Comparison of ENCODE assay signal across 12 mouse cellular contexts in the genomic region with DNA sequence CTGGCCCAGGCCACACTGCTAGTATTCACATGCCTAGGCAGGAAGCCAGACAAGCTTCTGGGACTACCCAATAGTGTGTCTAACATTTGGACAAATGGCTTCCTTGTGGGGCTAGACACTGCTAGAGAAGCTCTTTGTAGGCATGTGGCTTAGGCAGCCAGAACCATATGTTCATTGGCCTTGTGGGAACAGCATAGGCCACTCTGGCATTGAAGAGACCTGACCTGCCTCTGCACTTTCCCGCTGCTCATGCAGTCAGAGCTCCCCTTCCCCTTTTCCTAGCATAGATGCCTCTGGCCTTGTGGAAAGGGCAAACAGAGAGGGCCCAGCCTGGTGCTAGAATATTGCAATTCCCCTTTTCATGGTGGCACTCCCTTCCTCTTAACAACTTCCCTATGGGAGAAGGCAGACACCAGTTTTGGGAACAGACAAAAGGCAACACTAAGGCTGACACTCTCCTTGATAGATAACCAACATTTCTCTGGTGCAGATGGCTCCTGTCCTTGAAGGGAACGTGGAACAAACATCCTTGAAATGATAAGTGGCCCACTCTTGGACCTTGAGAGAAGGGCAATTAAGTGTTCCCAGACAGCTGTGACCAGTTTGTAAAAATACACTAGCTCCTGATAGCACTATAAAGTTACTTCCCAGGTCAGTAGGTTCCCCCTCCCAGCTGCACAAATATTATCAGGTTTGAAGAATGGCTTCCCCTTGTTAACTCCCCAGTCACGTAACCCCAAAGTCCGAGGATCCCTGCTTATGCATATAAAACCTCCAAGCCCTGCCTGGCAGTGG. TPM values are rescaled to one million over a fixed set of nuclear protein-coding genes. Genes with fewer than 3 reads are reported as not detected.
DNase-seq lines count a peak whose midpoint lies in the region; ATAC-seq and TF ChIP-seq lines count a peak whose summit lies in the region.
"Had no signal": no experiment of that assay in that cellular context is flagged by ENCODE, and none has a peak within 500 bp of the region (broad histone marks: within the 10 kb centered on the region; RNA-seq: fewer than 3 reads in every experiment).

No protein-coding gene starts in this region.

- no peaks in the 10 kb centered on the region for H3K4me1 ChIP-seq in midbrain, postnatal 0 days (ENCODE audit: insufficient read depth, low read length)
- no peaks in the 10 kb centered on the region for H3K4me1 ChIP-seq in midbrain, embryonic 13.5 days (replicated peaks)
- H3K4me1 ChIP-seq in heart, embryonic 10.5 days, result peaks cover 16% of the 10 kb centered on the region
- H3K4me1 ChIP-seq: embryonic facial prominence, embryonic 12.5 days; neural tube, embryonic 13.5 days had no signal

- ATAC-seq in midbrain, postnatal 0 days (ENCODE audit: low FRiP score), result no peak
- no peak for ATAC-seq in midbrain, embryonic 13.5 days
- 0 out of 2 replicates have a peak, but pooled peaks have one; percentile 53 for ATAC-seq in monocyte, adult 5-6 weeks (replicated peaks; ENCODE audit: insufficient number of reproducible peaks, low FRiP score, low TSS enrichment, poor library complexity, severe bottlenecking)
- ATAC-seq: inflammation-experienced regulatory T-cells, adult 6 months had no signal

- H3K27me3 ChIP-seq in midbrain, postnatal 0 days (ENCODE audit: insufficient read depth, low read length), result no peaks in the 10 kb centered on the region
- H3K27me3 ChIP-seq in midbrain, embryonic 13.5 days, result no peaks in the 10 kb centered on the region
- no peaks in the 10 kb centered on the region for H3K27me3 ChIP-seq in heart, embryonic 10.5 days (ENCODE audit: insufficient read depth, poor library complexity, severe bottlenecking)
- H3K27me3 ChIP-seq: embryonic facial prominence, embryonic 12.5 days; neural tube, embryonic 13.5 days had no signal

- no peak overlapping the region for H3K9ac ChIP-seq in midbrain, postnatal 0 days (replicated peaks; ENCODE audit: low read length, poor library complexity, severe bottlenecking)
- H3K9ac ChIP-seq in midbrain, embryonic 13.5 days (replicated peaks), result no peak overlapping the region
- H3K9ac ChIP-seq: embryonic facial prominence, embryonic 12.5 days; neural tube, embryonic 13.5 days had no signal

- intact Hi-C loops in heart, postnatal 36 days (cut with DNase I), result no loop called here

- H3K4me3 ChIP-seq in midbrain, postnatal 0 days (ENCODE audit: low read depth, low read length), result no peak overlapping the region
- no peak overlapping the region for H3K4me3 ChIP-seq in midbrain, embryonic 13.5 days (replicated peaks)
- H3K4me3 ChIP-seq in heart, embryonic 10.5 days, result no peak overlapping the region
- H3K4me3 ChIP-seq: embryonic facial prominence, embryonic 12.5 days; neural tube, embryonic 13.5 days had no signal

- WGBS in midbrain, postnatal 0 days, result 86% methylated on average over 4 of the region's 4 CpGs
- 83% methylated on average over 4 of the region's 4 CpGs for WGBS in midbrain, embryonic 13.5 days
- WGBS in heart, embryonic 10.5 days, result 62% methylated on average over 4 of the region's 4 CpGs

- DNase-seq in heart, adult 18-20 months, result peak; percentile 41 to 56
- no peak for DNase-seq in heart, postnatal 36 days
- peak; percentile 11 for DNase-seq in midbrain, postnatal 0 days (ENCODE audit: low spot score)
- no peak for DNase-seq in heart, embryonic 10.5 days (ENCODE audit: low spot score)
- DNase-seq in adipocyte (ENCODE audit: low spot score), result no peak

- peaks cover 16% of the 10 kb centered on the region for H3K36me3 ChIP-seq in midbrain, postnatal 0 days (ENCODE audit: insufficient read depth, low read length)
- peaks cover 65% of the 10 kb centered on the region for H3K36me3 ChIP-seq in midbrain, embryonic 13.5 days
- H3K36me3 ChIP-seq in heart, embryonic 10.5 days, result peaks cover 68% of the 10 kb centered on the region

- H3K4me2 ChIP-seq in midbrain, postnatal 0 days (ENCODE audit: low read depth, low read length, poor library complexity, severe bottlenecking), result no peak overlapping the region
- no peak overlapping the region for H3K4me2 ChIP-seq in midbrain, embryonic 13.5 days (replicated peaks)
- H3K4me2 ChIP-seq: embryonic facial prominence, embryonic 12.5 days; neural tube, embryonic 13.5 days had no signal

- H3K9me3 ChIP-seq in midbrain, postnatal 0 days (ENCODE audit: low read length), result 0 out of 2 replicates have a peak, but pooled peaks cover 3% of the 10 kb centered on the region
- peaks cover 8% of the 10 kb centered on the region for H3K9me3 ChIP-seq in midbrain, embryonic 13.5 days
- no peaks in the 10 kb centered on the region for H3K9me3 ChIP-seq in heart, embryonic 10.5 days
- H3K9me3 ChIP-seq: embryonic facial prominence, embryonic 12.5 days had no signal

- H3K27ac ChIP-seq in midbrain, postnatal 0 days (ENCODE audit: low read depth, low read length), result no peak overlapping the region
- H3K27ac ChIP-seq in midbrain, embryonic 13.5 days, result no peak overlapping the region
- H3K27ac ChIP-seq in heart, embryonic 10.5 days, result peak overlapping the region; percentile 70
- H3K27ac ChIP-seq: embryonic facial prominence, embryonic 12.5 days; neural tube, embryonic 13.5 days had no signal

- no peak for TF ChIP-seq CTCF in midbrain, postnatal 0 days (IDR thresholded peaks at IDR 0.05)

RNA-seq across cellular contexts. Expression of gene Amn1, which starts 14.5 kb away (rescaled TPM):
- 10 to 100 TPM; 19.3 to 20.1 TPM for total RNA-seq in heart, adult 18-20 months (2021)
- 10 to 100 TPM; 19.5 to 27.7 TPM for total RNA-seq in heart, postnatal 36 days (2021)
- total RNA-seq in midbrain, postnatal 0 days (2014; rRNA removed), result 50.3 and 83.9 TPM in 2 replicates
- 88.2 and 98.6 TPM in 2 replicates for polyA plus RNA-seq in midbrain, postnatal 0 days (2015; fragmentation: Nextera tagmentation; extraction: Ambion mirVana)
- polyA plus RNA-seq in midbrain, embryonic 13.5 days (2015; fragmentation: Nextera tagmentation; extraction: Ambion mirVana), result 119 and 126 TPM in 2 replicates
- polyA plus RNA-seq in heart, embryonic 10.5 days (2016; fragmentation: Nextera tagmentation; extraction: Ambion mirVana), result 23.5 and 33.1 TPM in 2 replicates
- total RNA-seq in monocyte, adult 5-6 weeks (2017), result 21.7 to 34.0 TPM (median 25.1 TPM) in 3 replicates

RNA-seq across cellular contexts. Expression of gene Etfbkmt, which starts 34.4 kb away (rescaled TPM):
- 10 to 100 TPM; 21.6 to 27.4 TPM for total RNA-seq in heart, adult 18-20 months (2021)
- 10 to 100 TPM; 25.7 to 33.1 TPM for total RNA-seq in heart, postnatal 36 days (2021)
- total RNA-seq in midbrain, postnatal 0 days (2014; rRNA removed), result 4.8 and 5.3 TPM in 2 replicates
- polyA plus RNA-seq in midbrain, postnatal 0 days (2015; fragmentation: Nextera tagmentation; extraction: Ambion mirVana), result 5.7 and 6.8 TPM in 2 replicates
- 6.4 and 6.9 TPM in 2 replicates for polyA plus RNA-seq in midbrain, embryonic 13.5 days (2015; fragmentation: Nextera tagmentation; extraction: Ambion mirVana)
- 14.0 and 19.9 TPM in 2 replicates for polyA plus RNA-seq in heart, embryonic 10.5 days (2016; fragmentation: Nextera tagmentation; extraction: Ambion mirVana)
- 10.0 to 19.5 TPM (median 13.3 TPM) in 3 replicates for total RNA-seq in monocyte, adult 5-6 weeks (2017)

RNA-seq across cellular contexts. Expression of gene Gm10203, which starts 44.1 kb away (rescaled TPM):
- not detected for total RNA-seq in heart, adult 18-20 months (2021)
- not detected for total RNA-seq in heart, postnatal 36 days (2021)
- total RNA-seq in midbrain, postnatal 0 days (2014; rRNA removed), result not detected in 2 replicates
- not detected in 2 replicates for polyA plus RNA-seq in midbrain, postnatal 0 days (2015; fragmentation: Nextera tagmentation; extraction: Ambion mirVana)
- polyA plus RNA-seq in midbrain, embryonic 13.5 days (2015; fragmentation: Nextera tagmentation; extraction: Ambion mirVana), result not detected in 2 replicates
- not detected in 2 replicates for polyA plus RNA-seq in heart, embryonic 10.5 days (2016; fragmentation: Nextera tagmentation; extraction: Ambion mirVana)
- total RNA-seq in monocyte, adult 5-6 weeks (2017), result not detected in 3 replicates
- total RNA-seq: left cerebral cortex, postnatal 36 days; megakaryocyte-erythroid progenitor cell, adult 5-6 weeks had no signal
- polyA plus RNA-seq: embryonic facial prominence, embryonic 12.5 days; inflammation-experienced regulatory T-cells, adult 6 months; neural tube, embryonic 13.5 days had no signal

Comparison
In these comparisons a context has a peak if more than half of its experiments do, and no peak if none do; other contexts are left out.
1. DNase-seq: peak in heart, adult 18-20 months (2 of 2) and midbrain, postnatal 0 days (single experiment); none in heart, postnatal 36 days (0 of 2), heart, embryonic 10.5 days (single experiment) and adipocyte (single experiment).